Comparison of ENCODE assay signal across 17 mouse cellular contexts in genomic region chr3:121213501-121213900, GRCm38 (mm10).
"Had no signal": no experiment of that assay in that cellular context is flagged by ENCODE, and none has a peak within 500 bp of the region (broad histone marks: within the 10 kb centered on the region; RNA-seq: fewer than 3 reads in every experiment).

No protein-coding gene starts in this region.

- H3K4me3 ChIP-seq: limb, embryonic 15.5 days; lung, embryonic 15.5 days; megakaryocyte, embryonic 14.5 days; midbrain, embryonic 13.5 days; midbrain, embryonic 15.5 days; neural tube, embryonic 12.5 days had no signal

- H3K27ac ChIP-seq: limb, embryonic 15.5 days; liver, embryonic 14.5 days; lung, embryonic 15.5 days; macrophage; midbrain, embryonic 13.5 days; midbrain, embryonic 15.5 days; neural tube, embryonic 12.5 days had no signal

- H3K9ac ChIP-seq: limb, embryonic 15.5 days; liver, embryonic 14.5 days; lung, embryonic 15.5 days; midbrain, embryonic 13.5 days; midbrain, embryonic 15.5 days; neural tube, embryonic 12.5 days had no signal

- H3K4me1 ChIP-seq: limb, embryonic 15.5 days; lung, embryonic 15.5 days; midbrain, embryonic 15.5 days had no signal

- ATAC-seq: lung, postnatal 0 days; midbrain, embryonic 13.5 days; midbrain, embryonic 15.5 days had no signal

- H3K4me2 ChIP-seq: limb, embryonic 15.5 days; liver, embryonic 11.5 days; lung, embryonic 15.5 days; midbrain, embryonic 11.5 days; midbrain, embryonic 13.5 days; midbrain, embryonic 15.5 days; neural tube, embryonic 12.5 days had no signal

- H3K36me3 ChIP-seq: limb, embryonic 15.5 days; lung, embryonic 15.5 days; midbrain, embryonic 13.5 days; midbrain, embryonic 15.5 days; neural tube, embryonic 12.5 days had no signal

- DNase-seq: lung, adult 2 months; lung, postnatal 14 days; lung, postnatal 36 days; right cerebral cortex, postnatal 25 days; right cerebral cortex, postnatal 4 days; spleen, adult 18-20 months had no signal

- H3K27me3 ChIP-seq: limb, embryonic 15.5 days; lung, embryonic 15.5 days; midbrain, embryonic 13.5 days; midbrain, embryonic 15.5 days; neural tube, embryonic 12.5 days had no signal

- H3K9me3 ChIP-seq: limb, embryonic 15.5 days; lung, embryonic 15.5 days; megakaryocyte, embryonic 14.5 days; midbrain, embryonic 13.5 days; midbrain, embryonic 15.5 days; neural tube, embryonic 12.5 days had no signal
